ENCODE assay signal across 20 mouse cellular contexts in genomic region chr6:56907973-56908372, GRCm38 (mm10). TPM values are rescaled to one million over a fixed set of nuclear protein-coding genes. Genes with fewer than 3 reads are reported as not detected.
DNase-seq lines count a peak whose midpoint lies in the region; ATAC-seq and TF ChIP-seq lines count a peak whose summit lies in the region.
"Had no signal": no experiment of that assay in that cellular context is flagged by ENCODE, and none has a peak within 500 bp of the region (broad histone marks: within the 10 kb centered on the region; RNA-seq: fewer than 3 reads in every experiment).

No protein-coding gene starts in this region.

- H3K4me2 ChIP-seq in liver, embryonic 12.5 days = no peak overlapping the region
- H3K4me2 ChIP-seq in neural tube, embryonic 15.5 days = no peak overlapping the region
- H3K4me2 ChIP-seq: embryonic facial prominence, embryonic 12.5 days; forebrain, embryonic 12.5 days; hindbrain, embryonic 13.5 days had no signal

- no peak overlapping the region for H3K9ac ChIP-seq in liver, embryonic 12.5 days
- no peak overlapping the region for H3K9ac ChIP-seq in neural tube, embryonic 15.5 days (replicated peaks)
- H3K9ac ChIP-seq: embryonic facial prominence, embryonic 12.5 days; forebrain, embryonic 12.5 days; hindbrain, embryonic 13.5 days had no signal

- TF ChIP-seq CTCF in gastrocnemius, adult 2 months (IDR thresholded peaks at IDR 0.05) = no peak
- no peak for TF ChIP-seq CTCF in lung, adult 2 months (IDR thresholded peaks at IDR 0.05; ENCODE audit: insufficient read depth, low read length)

- intact Hi-C loops in gastrocnemius, adult 2 months (cut with DNase I) = loop anchor here (2.0 kb wide), 2 partner anchors 57 to 99 kb away; no protein-coding TSS in a partner anchor

- peaks cover 98% of the 10 kb centered on the region for H3K4me1 ChIP-seq in liver, embryonic 12.5 days
- H3K4me1 ChIP-seq in lung, adult 2 months (ENCODE audit: control insufficient read depth, insufficient read depth, low read length) = no peaks in the 10 kb centered on the region
- peaks cover 19% of the 10 kb centered on the region for H3K4me1 ChIP-seq in neural tube, embryonic 15.5 days

- no peaks in the 10 kb centered on the region for H3K9me3 ChIP-seq in liver, embryonic 12.5 days (replicated peaks)
- H3K9me3 ChIP-seq in neural tube, embryonic 15.5 days (replicated peaks) = no peaks in the 10 kb centered on the region
- H3K9me3 ChIP-seq: embryonic facial prominence, embryonic 12.5 days; forebrain, embryonic 12.5 days; heart, embryonic 10.5 days; hindbrain, embryonic 13.5 days had no signal

- TF ChIP-seq POLR2A in lung, adult 2 months (IDR thresholded peaks at IDR 0.05; ENCODE audit: borderline replicate concordance, extremely low read depth, low read depth, low read length) = no peak

- no peak overlapping the region for H3K4me3 ChIP-seq in gastrocnemius, adult 2 months
- no peak overlapping the region for H3K4me3 ChIP-seq in liver, embryonic 12.5 days
- H3K4me3 ChIP-seq in lung, adult 2 months (replicated peaks; ENCODE audit: extremely low read depth, low read depth, low read length) = no peak overlapping the region
- H3K4me3 ChIP-seq in neural tube, embryonic 15.5 days (replicated peaks) = no peak overlapping the region
- H3K4me3 ChIP-seq: embryonic facial prominence, embryonic 12.5 days; forebrain, embryonic 12.5 days; heart, embryonic 10.5 days; hindbrain, embryonic 13.5 days had no signal

- no peak for ATAC-seq in liver, embryonic 12.5 days
- no peak for ATAC-seq in neural tube, embryonic 15.5 days (ENCODE audit: low FRiP score)
- ATAC-seq: forebrain, embryonic 16.5 days had no signal

- WGBS in liver, embryonic 12.5 days (ENCODE audit: insufficient replicate concordance) = 79% methylated on average over 3 of the region's 3 CpGs
- 76% methylated on average over 3 of the region's 3 CpGs for WGBS in lung, adult 2 months
- 95% methylated on average over 3 of the region's 3 CpGs for WGBS in neural tube, embryonic 15.5 days

- H3K27me3 ChIP-seq in liver, embryonic 12.5 days (replicated peaks) = no peaks in the 10 kb centered on the region
- H3K27me3 ChIP-seq in neural tube, embryonic 15.5 days (replicated peaks) = no peaks in the 10 kb centered on the region
- H3K27me3 ChIP-seq: embryonic facial prominence, embryonic 12.5 days; forebrain, embryonic 12.5 days; hindbrain, embryonic 13.5 days had no signal

- DNase-seq in gastrocnemius, adult 2 months = no peak
- no peak for DNase-seq in gastrocnemius, postnatal 10 days
- no peak for DNase-seq in liver
- DNase-seq in right cerebral cortex, postnatal 4 days = peak; percentile 19
- no peak for DNase-seq in right cerebral cortex, postnatal 36 days (ENCODE audit: low spot score in 2 of 2)
- DNase-seq in lung, adult 2 months = no peak
- DNase-seq: adrenal gland, postnatal 10 days; cerebellum, adult 11-12 months; cerebellum, adult 9-10 months; cerebellum, postnatal 25 days; gastrocnemius, postnatal 36 days; heart, adult 18-20 months; heart, postnatal 10 days had no signal

- H3K36me3 ChIP-seq in liver, embryonic 12.5 days = peaks cover 28% of the 10 kb centered on the region
- H3K36me3 ChIP-seq in neural tube, embryonic 15.5 days = no peaks in the 10 kb centered on the region
- H3K36me3 ChIP-seq: embryonic facial prominence, embryonic 12.5 days; forebrain, embryonic 12.5 days; heart, embryonic 10.5 days; hindbrain, embryonic 13.5 days had no signal

- peak overlapping the region; percentile 40; the same call in 1 of the 2 replicates for H3K27ac ChIP-seq in gastrocnemius, adult 2 months
- 0 out of 2 replicates have a peak overlapping the region, but pooled peaks have one; percentile 98 for H3K27ac ChIP-seq in liver, embryonic 12.5 days
- H3K27ac ChIP-seq in neural tube, embryonic 15.5 days (replicated peaks) = no peak overlapping the region
- H3K27ac ChIP-seq: embryonic facial prominence, embryonic 12.5 days; forebrain, embryonic 12.5 days; heart, embryonic 10.5 days; hindbrain, embryonic 13.5 days had no signal

RNA-seq across cellular contexts. Expression of gene Nt5c3, which starts 15.8 kb away (rescaled TPM):
- total RNA-seq in gastrocnemius, adult 2 months (2021) = 10 to 100 TPM; 45.0 to 52.5 TPM
- 10 to 100 TPM; 50.8 to 60.3 TPM for total RNA-seq in gastrocnemius, postnatal 10 days (2021)
- 216 and 218 TPM in 2 replicates for polyA plus RNA-seq in liver, embryonic 12.5 days (2016; fragmentation: Nextera tagmentation; extraction: Ambion mirVana)
- polyA plus RNA-seq in lung, adult 2 months (2012; rRNA removed) = 5.2 and 6.0 TPM in 2 replicates
- polyA plus RNA-seq in neural tube, embryonic 15.5 days (2015; fragmentation: Nextera tagmentation; extraction: Ambion mirVana) = 137 and 152 TPM in 2 replicates

RNA-seq across cellular contexts. Expression of gene Vmn1r4, which starts 15.8 kb away (rescaled TPM):
- total RNA-seq in gastrocnemius, adult 2 months (2021) = not detected
- under 1 TPM; 0.20 to 0.23 TPM for total RNA-seq in gastrocnemius, postnatal 10 days (2021)
- 0.13 and 0.29 TPM in 2 replicates for polyA plus RNA-seq in liver, embryonic 12.5 days (2016; fragmentation: Nextera tagmentation; extraction: Ambion mirVana)
- 0.05 and 0.08 TPM in 2 replicates for polyA plus RNA-seq in lung, adult 2 months (2012; rRNA removed)
- polyA plus RNA-seq in neural tube, embryonic 15.5 days (2015; fragmentation: Nextera tagmentation; extraction: Ambion mirVana) = 0.58 and 0.82 TPM in 2 replicates

Comparison
In these comparisons a context has a peak if more than half of its experiments do, and no peak if none do; other contexts are left out.
1. RNA of gene Nt5c3, which starts 15.8 kb away (polyA plus RNA-seq): 216 to 218 TPM in liver, embryonic 12.5 days and 137 to 152 TPM in neural tube, embryonic 15.5 days; 5.2 to 6.0 TPM in lung, adult 2 months; every median in the first group is over 10 times any median in the second.